12 mouse cellular contexts compared by ENCODE assay signal in the genomic region with DNA sequence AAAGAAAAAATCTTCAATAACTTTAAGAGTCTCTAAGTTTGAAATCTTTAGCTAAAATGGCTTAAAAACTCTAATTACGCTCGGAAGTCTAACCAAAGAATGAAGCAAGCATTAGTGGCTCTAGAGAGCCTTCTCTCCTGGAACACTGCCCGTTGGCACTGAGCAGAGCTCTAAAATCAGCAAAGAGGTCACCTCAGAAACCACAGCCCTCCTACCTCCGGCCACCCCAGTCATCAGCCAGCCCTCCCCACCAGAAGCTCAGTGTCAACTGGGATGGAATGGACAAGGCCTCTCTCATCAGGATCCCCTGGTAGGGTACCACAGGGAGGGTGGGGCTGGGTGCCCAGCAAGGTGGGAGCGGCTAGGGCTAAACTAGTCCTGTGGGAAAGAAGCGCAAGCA.
DNase-seq lines count a peak whose midpoint lies in the region; ATAC-seq lines count a peak whose summit lies in the region.
"Had no signal": no experiment of that assay in that cellular context is flagged by ENCODE, and none has a peak within 500 bp of the region (broad histone marks: within the 10 kb centered on the region; RNA-seq: fewer than 3 reads in every experiment).

No protein-coding gene starts in this region.

- 89% methylated on average over 6 of the region's 6 CpGs for WGBS in heart, embryonic 12.5 days
- 63% methylated on average over 6 of the region's 6 CpGs for WGBS in lung, embryonic 15.5 days

- H3K36me3 ChIP-seq in heart, embryonic 12.5 days: no peaks in the 10 kb centered on the region
- H3K36me3 ChIP-seq in lung, embryonic 15.5 days: no peaks in the 10 kb centered on the region

- H3K27ac ChIP-seq in heart, embryonic 12.5 days (ENCODE audit: poor library complexity, severe bottlenecking): no peak overlapping the region
- no peak overlapping the region for H3K27ac ChIP-seq in lung, embryonic 15.5 days

- H3K9ac ChIP-seq in heart, embryonic 12.5 days: no peak overlapping the region
- H3K9ac ChIP-seq in lung, embryonic 15.5 days: no peak overlapping the region

- no peak overlapping the region for H3K4me3 ChIP-seq in heart, embryonic 12.5 days
- no peak overlapping the region for H3K4me3 ChIP-seq in lung, embryonic 15.5 days
- H3K4me3 ChIP-seq: erythroblast, embryonic 14.5 days had no signal

- H3K9me3 ChIP-seq in heart, embryonic 12.5 days (replicated peaks): 0 out of 2 replicates have a peak, but pooled peaks cover 6% of the 10 kb centered on the region
- H3K9me3 ChIP-seq in lung, embryonic 15.5 days: no peaks in the 10 kb centered on the region

- H3K4me2 ChIP-seq in heart, embryonic 12.5 days: no peak overlapping the region
- H3K4me2 ChIP-seq in lung, embryonic 15.5 days: no peak overlapping the region

- no peak for ATAC-seq in heart, embryonic 12.5 days (ENCODE audit: insufficient number of reproducible peaks, low FRiP score)
- peak; percentile 56 for ATAC-seq in lung, embryonic 15.5 days (ENCODE audit: borderline replicate concordance, extremely low read depth, low FRiP score, low TSS enrichment)
- no peak for ATAC-seq in monocyte, adult 5-6 weeks (replicated peaks; ENCODE audit: insufficient number of reproducible peaks, low FRiP score, low TSS enrichment, poor library complexity, severe bottlenecking)
- ATAC-seq: midbrain, embryonic 16.5 days had no signal

- no peaks in the 10 kb centered on the region for H3K27me3 ChIP-seq in heart, embryonic 12.5 days (replicated peaks)
- no peaks in the 10 kb centered on the region for H3K27me3 ChIP-seq in lung, embryonic 15.5 days
- H3K27me3 ChIP-seq: CH12.LX had no signal

- peak; percentile 62 to 65 for DNase-seq in heart, adult 18-20 months
- DNase-seq in adrenal gland, adult (ENCODE audit: inconsistent age in 2 of 2, low spot score in 1 of 2): peak; percentile 51 to 87
- DNase-seq in cerebellum, postnatal 36 days: peak; percentile 80 to 84
- no peak for DNase-seq in layer of hippocampus, postnatal 25 days (ENCODE audit: extremely low spot score in 1 of 2, low spot score in 1 of 2)
- no peak for DNase-seq in layer of hippocampus, postnatal 14 days (ENCODE audit: low spot score in 2 of 2)
- DNase-seq: layer of hippocampus, adult 9-11 months had no signal

- H3K4me1 ChIP-seq in heart, embryonic 12.5 days (replicated peaks): no peaks in the 10 kb centered on the region
- peaks cover 21% of the 10 kb centered on the region for H3K4me1 ChIP-seq in lung, embryonic 15.5 days

Comparison
In these comparisons a context has a peak if more than half of its experiments do, and no peak if none do; other contexts are left out.
1. DNase-seq: peak in heart, adult 18-20 months (2 of 2), adrenal gland, adult (2 of 2) and cerebellum, postnatal 36 days (2 of 2); none in layer of hippocampus, postnatal 25 days (0 of 2) and layer of hippocampus, postnatal 14 days (0 of 2).